ENCODE assay signal across 9 mouse cellular contexts in genomic region chr15:100755498-100755859, GRCm38 (mm10). TPM values are rescaled to one million over a fixed set of nuclear protein-coding genes. Genes with fewer than 3 reads are reported as not detected.
A peak's percentile ranks its signal among the peaks of the same experiment; 100 is the strongest.
DNase-seq lines count a peak whose midpoint lies in the region; ATAC-seq and TF ChIP-seq lines count a peak whose summit lies in the region.
"Had no signal": no experiment of that assay in that cellular context is flagged by ENCODE, and none has a peak within 500 bp of the region (broad histone marks: within the 10 kb centered on the region; RNA-seq: fewer than 3 reads in every experiment).

No protein-coding gene starts in this region.

- H3K27me3 ChIP-seq in heart, adult 2 months (ENCODE audit: control insufficient read depth, insufficient read depth, low read length): peaks cover 2% of the 10 kb centered on the region; the same call in 1 of the 2 replicates
- peaks cover 35% of the 10 kb centered on the region for H3K27me3 ChIP-seq in lung, embryonic 15.5 days
- H3K27me3 ChIP-seq in forebrain, embryonic 16.5 days (replicated peaks; ENCODE audit: control insufficient read depth, insufficient read depth, low read length): no peaks in the 10 kb centered on the region
- peaks cover 7% of the 10 kb centered on the region; the same call in 1 of the 2 replicates for H3K27me3 ChIP-seq in neural tube, embryonic 13.5 days

- no peaks in the 10 kb centered on the region for H3K9me3 ChIP-seq in lung, embryonic 15.5 days
- no peaks in the 10 kb centered on the region for H3K9me3 ChIP-seq in forebrain, embryonic 16.5 days (ENCODE audit: control insufficient read depth, low read length)
- no peaks in the 10 kb centered on the region for H3K9me3 ChIP-seq in neural tube, embryonic 13.5 days

- H3K79me2 ChIP-seq in heart, adult 2 months (replicated peaks; ENCODE audit: control insufficient read depth, insufficient read depth, low read length): no peaks in the 10 kb centered on the region

- H3K4me1 ChIP-seq in heart, adult 2 months (ENCODE audit: control insufficient read depth, insufficient read depth, low read length): no peaks in the 10 kb centered on the region
- H3K4me1 ChIP-seq in lung, embryonic 15.5 days: peaks cover 4% of the 10 kb centered on the region; the same call in 1 of the 2 replicates
- H3K4me1 ChIP-seq in forebrain, embryonic 16.5 days (replicated peaks; ENCODE audit: control insufficient read depth, insufficient read depth, low read length): peaks cover 11% of the 10 kb centered on the region
- H3K4me1 ChIP-seq in neural tube, embryonic 13.5 days (replicated peaks): peaks cover 18% of the 10 kb centered on the region

- no peak for TF ChIP-seq EP300 in heart, adult 2 months (IDR thresholded peaks at IDR 0.05; ENCODE audit: insufficient read depth, low read depth, low read length)

- H3K27ac ChIP-seq in heart, adult 2 months: no peak overlapping the region
- peak overlapping the region; percentile 54; the same call in 1 of the 2 replicates for H3K27ac ChIP-seq in lung, embryonic 15.5 days
- peak overlapping the region; percentile 61 for H3K27ac ChIP-seq in forebrain, embryonic 16.5 days (ENCODE audit: low read length)
- H3K27ac ChIP-seq in neural tube, embryonic 13.5 days (replicated peaks): no peak overlapping the region
- H3K27ac ChIP-seq: left cerebral cortex, adult 2 months had no signal

- ATAC-seq in lung, embryonic 15.5 days (ENCODE audit: borderline replicate concordance, extremely low read depth, low FRiP score, low TSS enrichment): no peak
- ATAC-seq in forebrain, embryonic 16.5 days: peak; percentile 18; the same call in 1 of the 2 replicates
- no peak for ATAC-seq in neural tube, embryonic 13.5 days (ENCODE audit: low read depth)

- 38% methylated on average over 6 of the region's 8 CpGs for WGBS in heart, adult 2 months
- WGBS in lung, embryonic 15.5 days: 41% methylated on average over 7 of the region's 8 CpGs
- WGBS in forebrain, embryonic 16.5 days: 25% methylated on average over 6 of the region's 8 CpGs
- WGBS in neural tube, embryonic 13.5 days: 41% methylated on average over 6 of the region's 8 CpGs

- intact Hi-C loops in heart, adult 2 months (cut with DNase I): loop anchor here (5.0 kb wide), 3 partner anchors 82 to 352 kb away; no protein-coding TSS in a partner anchor

- H3K9ac ChIP-seq in heart, adult 2 months (ENCODE audit: low read depth, low read length): no peak overlapping the region
- no peak overlapping the region for H3K9ac ChIP-seq in lung, embryonic 15.5 days
- H3K9ac ChIP-seq in forebrain, embryonic 16.5 days (replicated peaks; ENCODE audit: low read depth, low read length): peak overlapping the region; percentile 48
- H3K9ac ChIP-seq in neural tube, embryonic 13.5 days: 0 out of 2 replicates have a peak overlapping the region, but pooled peaks have one; percentile 45

- H3K4me3 ChIP-seq in heart, adult 2 months: no peak overlapping the region
- H3K4me3 ChIP-seq in lung, embryonic 15.5 days: no peak overlapping the region
- H3K4me3 ChIP-seq in forebrain, embryonic 16.5 days (replicated peaks; ENCODE audit: low read length): peak overlapping the region; percentile 13; the same call in 1 of the 2 replicates
- no peak overlapping the region for H3K4me3 ChIP-seq in neural tube, embryonic 13.5 days
- H3K4me3 ChIP-seq: left cerebral cortex, adult 2 months had no signal

- no peak for TF ChIP-seq POLR2A in heart, adult 2 months (IDR thresholded peaks at IDR 0.05; ENCODE audit: insufficient read depth, low read depth, low read length)

- H3K36me3 ChIP-seq in heart, adult 2 months (ENCODE audit: control insufficient read depth, insufficient read depth, low read length): no peaks in the 10 kb centered on the region
- no peaks in the 10 kb centered on the region for H3K36me3 ChIP-seq in lung, embryonic 15.5 days
- H3K36me3 ChIP-seq in forebrain, embryonic 16.5 days (ENCODE audit: control insufficient read depth, insufficient read depth): no peaks in the 10 kb centered on the region
- no peaks in the 10 kb centered on the region for H3K36me3 ChIP-seq in neural tube, embryonic 13.5 days

- peak; percentile 46 for DNase-seq in heart, adult 11 months
- no peak for DNase-seq in heart, adult 2 months
- no peak for DNase-seq in lung, adult 18-20 months
- DNase-seq in layer of hippocampus, adult 9-10 months (ENCODE audit: low spot score): no peak
- no peak for DNase-seq in right cerebral cortex, postnatal 36 days (ENCODE audit: low spot score in 2 of 2)

- peak overlapping the region; percentile 32 for H3K4me2 ChIP-seq in lung, embryonic 15.5 days
- peak overlapping the region; percentile 46 for H3K4me2 ChIP-seq in forebrain, embryonic 16.5 days (ENCODE audit: low read length)
- H3K4me2 ChIP-seq in neural tube, embryonic 13.5 days: peak overlapping the region; percentile 35

- TF ChIP-seq CTCF in heart, adult 2 months (IDR thresholded peaks at IDR 0.05): no peak

RNA-seq across cellular contexts. Expression of gene Slc4a8, which starts 6.1 kb away (rescaled TPM):
- 1 to 10 TPM; 2.8 to 4.1 TPM for total RNA-seq in heart, adult 2 months (2021)
- 0.96 and 1.5 TPM in 2 replicates for polyA plus RNA-seq in heart, adult 2 months (2012; rRNA removed)
- polyA plus RNA-seq in lung, embryonic 15.5 days (2015; fragmentation: Nextera tagmentation; extraction: Ambion mirVana): 2.0 and 2.1 TPM in 2 replicates
- 20.8 and 25.7 TPM in 2 replicates for polyA plus RNA-seq in forebrain, embryonic 16.5 days (2015; fragmentation: Nextera tagmentation; extraction: Ambion mirVana)
- polyA plus RNA-seq in neural tube, embryonic 13.5 days (2015; fragmentation: Nextera tagmentation; extraction: Ambion mirVana): 17.9 and 20.3 TPM in 2 replicates

RNA-seq across cellular contexts. Expression of gene Galnt6, which starts 26.3 kb away (rescaled TPM):
- total RNA-seq in heart, adult 2 months (2021): under 1 TPM; 0.65 to 0.89 TPM
- polyA plus RNA-seq in heart, adult 2 months (2012; rRNA removed): 0.70 and 0.78 TPM in 2 replicates
- 0.53 and 0.61 TPM in 2 replicates for polyA plus RNA-seq in lung, embryonic 15.5 days (2015; fragmentation: Nextera tagmentation; extraction: Ambion mirVana)
- 0.34 and 0.39 TPM in 2 replicates for polyA plus RNA-seq in forebrain, embryonic 16.5 days (2015; fragmentation: Nextera tagmentation; extraction: Ambion mirVana)
- polyA plus RNA-seq in neural tube, embryonic 13.5 days (2015; fragmentation: Nextera tagmentation; extraction: Ambion mirVana): 0.28 and 0.38 TPM in 2 replicates

Comparison
In these comparisons a context has a peak if more than half of its experiments do, and no peak if none do; other contexts are left out.
1. H3K27ac ChIP-seq: peak in lung, embryonic 15.5 days (single experiment) and forebrain, embryonic 16.5 days (single experiment); none in heart, adult 2 months (single experiment) and neural tube, embryonic 13.5 days (single experiment).
2. H3K9ac ChIP-seq: peak in forebrain, embryonic 16.5 days (single experiment) and neural tube, embryonic 13.5 days (single experiment); none in heart, adult 2 months (single experiment) and lung, embryonic 15.5 days (single experiment).
3. Peak in every context shown above with its lines, with median percentiles within 50 percentile points of each other: H3K4me2 ChIP-seq.